Mouse (Mus musculus) megakaryocyte, embryonic 14.5 days (primary cell): ENCODE measurements around the gene Rps18.

Experiments
- FLI1 ChIP-seq: IDR thresholded peaks from 2 replicates; pipeline ENCODE4 v1.6.1; 2012; ENCODE audit warnings: low read length, inconsistent platforms, mixed read lengths
- GATA1 ChIP-seq: IDR thresholded peaks from 3 replicates; pipeline ENCODE4 v1.6.1; 2012; ENCODE audit warnings: mixed read lengths, low read length, inconsistent platforms, borderline replicate concordance

GRCm38 (mm10) chr17:33919351-33920281 lies 36.2 kb downstream of the Rps18 start:
- TF ChIP-seq FLI1 (no peak), GATA1 (no peak)
